Comparison of ENCODE assay signal across 20 mouse cellular contexts in the genomic region with DNA sequence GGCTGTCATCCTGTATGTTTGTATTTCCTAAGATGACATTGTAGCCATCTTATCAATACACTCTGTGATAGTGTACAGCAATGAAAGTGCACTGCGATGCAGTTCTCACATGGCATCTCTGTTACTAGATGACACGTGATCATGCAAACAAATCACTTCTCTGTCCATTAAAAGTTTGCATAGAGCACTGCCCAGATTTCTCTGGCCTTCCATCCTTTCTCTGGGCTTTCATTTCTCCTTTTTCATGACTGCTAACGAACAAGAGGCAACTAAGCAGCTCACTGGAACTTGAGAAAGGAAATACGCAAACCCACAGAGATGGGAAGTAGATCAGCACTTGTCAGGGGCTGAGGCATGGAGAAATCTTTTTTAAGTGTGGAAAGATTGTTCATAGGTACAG. TPM values are rescaled to one million over a fixed set of nuclear protein-coding genes. Genes with fewer than 3 reads are reported as not detected.
DNase-seq lines count a peak whose midpoint lies in the region; ATAC-seq and TF ChIP-seq lines count a peak whose summit lies in the region.
"Had no signal": no experiment of that assay in that cellular context is flagged by ENCODE, and none has a peak within 500 bp of the region (broad histone marks: within the 10 kb centered on the region; RNA-seq: fewer than 3 reads in every experiment).

No protein-coding gene starts in this region.

- peak overlapping the region; percentile 81; the same call in 1 of the 2 replicates for H3K27ac ChIP-seq in layer of hippocampus, adult 2 months
- no peak overlapping the region for H3K27ac ChIP-seq in CH12.LX (ENCODE audit: insufficient read depth, low read depth)
- H3K27ac ChIP-seq: forebrain, embryonic 10.5 days; heart, embryonic 10.5 days; left cerebral cortex, adult 2 months; liver, embryonic 14.5 days had no signal

- H3K36me3 ChIP-seq in CH12.LX (replicated peaks in 1 of 2; ENCODE audit: control insufficient read depth in 1 of 2, insufficient read depth in 1 of 2, low read length in 1 of 2), result no peaks in the 10 kb centered on the region
- H3K36me3 ChIP-seq: forebrain, embryonic 10.5 days; heart, embryonic 10.5 days; neural tube, embryonic 15.5 days had no signal

- TF ChIP-seq POLR2A in CH12.LX (IDR thresholded peaks at IDR 0.05; ENCODE audit: low read depth, low read length), result no peak

- no peak for DNase-seq in layer of hippocampus, adult 2 months (ENCODE audit: low spot score in 2 of 2)
- no peak for DNase-seq in layer of hippocampus, adult 11-12 months (ENCODE audit: low spot score)
- peak; percentile 17 for DNase-seq in CH12.LX (ENCODE audit: extremely low read depth)
- no peak for DNase-seq in gastrocnemius, postnatal 4 days (ENCODE audit: low spot score in 2 of 2)
- no peak for DNase-seq in thymus, postnatal 25 days
- DNase-seq: adrenal gland, postnatal 14 days; cerebellum, adult 9-11 months; gastrocnemius, postnatal 14 days; kidney, postnatal 4 days; thymus, postnatal 36 days had no signal

- H3K4me1 ChIP-seq in CH12.LX (ENCODE audit: control insufficient read depth in 1 of 2, insufficient read depth in 2 of 2), result peaks cover 0 to 9% of the 10 kb centered on the region in 2 experiments; a peak in 1 of 4 replicates
- H3K4me1 ChIP-seq: heart, embryonic 10.5 days had no signal

- no peak overlapping the region for H3K9ac ChIP-seq in CH12.LX (ENCODE audit: insufficient read depth, low read depth)
- H3K9ac ChIP-seq: liver, embryonic 14.5 days; neural tube, embryonic 15.5 days had no signal

- no peak overlapping the region; the same call in 1 of the 2 replicates for H3K4me2 ChIP-seq in CH12.LX (ENCODE audit: insufficient read depth, low read depth, poor library complexity, severe bottlenecking)
- H3K4me2 ChIP-seq: neural tube, embryonic 15.5 days had no signal

- peaks cover 60% of the 10 kb centered on the region for H3K27me3 ChIP-seq in CH12.LX (replicated peaks)
- H3K27me3 ChIP-seq: neural tube, embryonic 15.5 days had no signal

- TF ChIP-seq RAD21 in CH12.LX (IDR thresholded peaks at IDR 0.05; ENCODE audit: low read depth, low read length), result no peak

- H3K4me3 ChIP-seq in layer of hippocampus, adult 2 months, result no peak overlapping the region
- no peak overlapping the region for H3K4me3 ChIP-seq in CH12.LX (replicated peaks in 1 of 3; ENCODE audit: low read depth in 2 of 3, low read length in 2 of 3, poor library complexity in 1 of 3)
- H3K4me3 ChIP-seq: forebrain, embryonic 10.5 days; heart, embryonic 10.5 days; left cerebral cortex, adult 2 months; neural tube, embryonic 15.5 days had no signal

- TF ChIP-seq EP300 in CH12.LX (IDR thresholded peaks at IDR 0.05; ENCODE audit: low read length), result no peak; the same call in 1 of the 2 replicates

- peak; percentile 91 for ATAC-seq in common myeloid progenitor, adult 5-6 weeks (replicated peaks; ENCODE audit: low read depth, poor library complexity, severe bottlenecking)
- ATAC-seq in monocyte, adult 5-6 weeks (replicated peaks; ENCODE audit: insufficient number of reproducible peaks, low FRiP score, low TSS enrichment, poor library complexity, severe bottlenecking), result 0 out of 2 replicates have a peak, but pooled peaks have one; percentile 31
- ATAC-seq: forebrain, embryonic 16.5 days; intestine, postnatal 0 days; midbrain, embryonic 16.5 days had no signal

- H3K79me2 ChIP-seq in CH12.LX (replicated peaks; ENCODE audit: control insufficient read depth, extremely low read depth, insufficient read depth, poor library complexity, severe bottlenecking), result no peaks in the 10 kb centered on the region

- in situ Hi-C loops in CH12.LX (cut with MboI; ENCODE audit: low pct_ligation_motif_present, low pct_unique_long_range_greater_than_20kb, low sequenced_read_pairs), result no loop called here

- TF ChIP-seq CTCF in layer of hippocampus, adult 2 months (conservative IDR thresholded peaks at IDR 0.05), result no peak
- TF ChIP-seq CTCF in CH12.LX (conservative IDR thresholded peaks at IDR 0.05 in 1 of 2, IDR thresholded peaks at IDR 0.05 in 1 of 2; ENCODE audit: low read depth in 2 of 2, low read length in 2 of 2), result no peak

- no peaks in the 10 kb centered on the region for H3K9me3 ChIP-seq in CH12.LX (replicated peaks; ENCODE audit: low read length)
- H3K9me3 ChIP-seq: forebrain, embryonic 10.5 days; heart, embryonic 10.5 days; neural tube, embryonic 15.5 days had no signal

- dilution Hi-C loops in CH12.LX (cut with MboI; ENCODE audit: extremely low pct_ligation_motif_present, extremely low pct_unique_long_range_greater_than_20kb, low sequenced_read_pairs), result no loop called here

TF ChIP-seq in CH12.LX, 34 proteins besides CTCF, POLR2A, EP300 and RAD21:
- TF ChIP-seq USF2 (conservative IDR thresholded peaks at IDR 0.05; ENCODE audit: low read depth, low read length) (peak; percentile 40), PAX5 (IDR thresholded peaks at IDR 0.05; ENCODE audit: low read length) (no peak), BHLHE40 (IDR thresholded peaks at IDR 0.05; ENCODE audit: low read depth, low read length) (peak; percentile 75), IRF4 (IDR thresholded peaks at IDR 0.05; ENCODE audit: low read depth, low read length) (no peak), ETS1 (conservative IDR thresholded peaks at IDR 0.05; ENCODE audit: low read depth, low read length) (no peak), MAX (IDR thresholded peaks at IDR 0.05; ENCODE audit: low read length) (peak; percentile 58; the same call in 1 of the 2 replicates), MEF2A (IDR thresholded peaks at IDR 0.05; ENCODE audit: borderline replicate concordance, low read depth, low read length) (no peak), E2F4 (IDR thresholded peaks at IDR 0.05; ENCODE audit: insufficient replicate concordance, low read depth, low read length) (no peak), USF1 (IDR thresholded peaks at IDR 0.05; ENCODE audit: low read depth, low read length) (no peak; the same call in 1 of the 2 replicates), SMC3 (IDR thresholded peaks at IDR 0.05; ENCODE audit: low read depth, low read length) (no peak), TBP (conservative IDR thresholded peaks at IDR 0.05; ENCODE audit: low read depth, low read length) (peak; percentile 82)

RNA-seq across cellular contexts. Expression of a gene that starts 17.2 kb away (rescaled TPM):
- 10 to 100 TPM; 49.6 to 49.9 TPM for total RNA-seq in layer of hippocampus, adult 2 months (2021)
- total RNA-seq in CH12.LX (2012; rRNA removed) (23.3 and 26.1 TPM in 2 replicates), CH12.LX (2014; rRNA removed) (24.8 and 28.1 TPM in 2 replicates)
- 32.6 and 37.6 TPM in 2 replicates for polyA plus RNA-seq in CH12.LX (2012; ENCODE audit: insufficient read length, low read depth)
- 37.5 and 44.6 TPM in 2 replicates for total RNA-seq in common myeloid progenitor, adult 5-6 weeks (2017)
- total RNA-seq in monocyte, adult 5-6 weeks (2017), result 19.2 to 21.2 TPM (median 20.3 TPM) in 3 replicates
- total RNA-seq in gastrocnemius, postnatal 4 days (2021), result 10 to 100 TPM; 26.7 to 30.3 TPM
